Comparison of ENCODE assay signal across 8 mouse cellular contexts in the genomic region with DNA sequence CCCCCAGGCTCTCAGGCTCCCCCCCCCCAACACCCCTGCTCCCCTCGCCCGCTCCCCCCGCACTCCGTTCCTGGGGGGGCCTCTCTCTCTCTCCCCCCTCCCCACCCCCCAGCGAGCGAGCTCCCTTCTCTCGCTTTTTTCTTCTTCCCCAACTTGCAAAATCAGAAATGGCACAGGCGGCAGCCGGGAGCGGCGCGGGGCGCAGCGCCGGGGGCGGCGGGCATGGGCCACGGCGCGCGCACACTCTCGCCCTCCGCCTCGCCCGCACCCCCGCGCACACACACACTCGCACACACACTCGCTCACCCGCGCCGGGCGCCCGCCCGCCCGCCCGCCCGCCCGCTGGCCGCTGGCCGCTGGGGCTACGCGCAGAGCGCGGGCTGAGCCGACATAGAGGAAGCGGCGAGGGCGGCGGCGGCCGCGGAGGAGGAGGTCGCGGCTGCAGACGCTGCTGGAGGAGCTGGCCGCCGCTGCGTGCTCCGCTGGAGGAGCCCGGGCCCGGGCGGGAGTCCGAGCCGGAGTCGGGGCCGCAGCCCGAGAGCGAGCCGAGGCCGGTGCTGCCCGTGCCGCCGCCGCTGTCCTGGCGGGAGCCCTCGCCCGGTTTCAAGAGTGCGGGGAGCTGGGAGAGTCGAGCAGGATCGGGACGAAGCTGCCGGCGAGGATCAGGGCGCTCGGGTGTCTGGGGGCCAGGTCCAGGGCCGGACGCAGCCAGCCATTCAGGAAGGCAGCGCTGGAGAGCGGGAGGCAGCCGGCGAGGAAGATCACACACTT. TPM values are rescaled to one million over a fixed set of nuclear protein-coding genes. Genes with fewer than 3 reads are reported as not detected.
DNase-seq lines count a peak whose midpoint lies in the region; ATAC-seq and TF ChIP-seq lines count a peak whose summit lies in the region.

No protein-coding gene starts in this region.

- ATAC-seq in limb, embryonic 11.5 days (ENCODE audit: insufficient number of reproducible peaks, low FRiP score, low TSS enrichment, low read depth) = peak; percentile 6; the same call in 1 of the 2 replicates
- ATAC-seq in midbrain, embryonic 15.5 days (replicated peaks) = peak; percentile 9

- H3K9me3 ChIP-seq in embryonic facial prominence, embryonic 10.5 days = no peaks in the 10 kb centered on the region
- H3K9me3 ChIP-seq in limb, embryonic 11.5 days (ENCODE audit: control insufficient read depth, low read length) = no peaks in the 10 kb centered on the region
- no peaks in the 10 kb centered on the region for H3K9me3 ChIP-seq in midbrain, embryonic 15.5 days

- peak overlapping the region; percentile 97 for H3K27ac ChIP-seq in layer of hippocampus, adult 2 months
- H3K27ac ChIP-seq in embryonic facial prominence, embryonic 10.5 days (replicated peaks) = peak overlapping the region; percentile 100
- H3K27ac ChIP-seq in limb, embryonic 11.5 days (replicated peaks; ENCODE audit: low read depth, low read length) = peak overlapping the region; percentile 91
- H3K27ac ChIP-seq in midbrain, embryonic 15.5 days = peak overlapping the region; percentile 99

- peak overlapping the region; percentile 90 for H3K9ac ChIP-seq in limb, embryonic 11.5 days (ENCODE audit: low read length)
- H3K9ac ChIP-seq in midbrain, embryonic 15.5 days = peak overlapping the region; percentile 98

- no peak for DNase-seq in layer of hippocampus, adult 2 months (ENCODE audit: low spot score in 2 of 2)
- no peak for DNase-seq in layer of hippocampus, adult 9-11 months
- peak; percentile 60 for DNase-seq in R1 (ENCODE audit: low read depth, low spot score)
- DNase-seq in embryonic facial prominence, embryonic 10.5 days (ENCODE audit: low spot score) = peak; percentile 81
- peak; percentile 64 to 69 for DNase-seq in heart, postnatal 10 days
- DNase-seq in limb, embryonic 11.5 days (ENCODE audit: low spot score) = peak; percentile 79
- DNase-seq in right cerebral cortex, adult 18-20 months = no peak

- TF ChIP-seq CTCF in layer of hippocampus, adult 2 months (conservative IDR thresholded peaks at IDR 0.05) = no peak

- peaks cover 23% of the 10 kb centered on the region for H3K4me1 ChIP-seq in embryonic facial prominence, embryonic 10.5 days
- peaks cover 15% of the 10 kb centered on the region for H3K4me1 ChIP-seq in limb, embryonic 11.5 days (ENCODE audit: control insufficient read depth, insufficient read depth, low read length)
- H3K4me1 ChIP-seq in midbrain, embryonic 15.5 days = peaks cover 11% of the 10 kb centered on the region

- peak overlapping the region; percentile 94 for H3K4me2 ChIP-seq in limb, embryonic 11.5 days (ENCODE audit: low read depth, severe bottlenecking)
- H3K4me2 ChIP-seq in midbrain, embryonic 15.5 days = peak overlapping the region; percentile 86

- peaks cover 15% of the 10 kb centered on the region for H3K27me3 ChIP-seq in embryonic facial prominence, embryonic 10.5 days (replicated peaks; ENCODE audit: low read depth, poor library complexity, severe bottlenecking)
- peaks cover 24% of the 10 kb centered on the region for H3K27me3 ChIP-seq in limb, embryonic 11.5 days (ENCODE audit: control insufficient read depth, insufficient read depth, low read length)
- H3K27me3 ChIP-seq in midbrain, embryonic 15.5 days (replicated peaks) = no peaks in the 10 kb centered on the region

- peak overlapping the region; percentile 85 for H3K4me3 ChIP-seq in layer of hippocampus, adult 2 months
- peak overlapping the region; percentile 90 for H3K4me3 ChIP-seq in embryonic facial prominence, embryonic 10.5 days
- H3K4me3 ChIP-seq in limb, embryonic 11.5 days (ENCODE audit: low read depth, low read length) = peak overlapping the region; percentile 67
- peak overlapping the region; percentile 94 for H3K4me3 ChIP-seq in midbrain, embryonic 15.5 days

- under 1% methylated on average over 91 of the region's 92 CpGs for WGBS in embryonic facial prominence, embryonic 10.5 days
- under 1% methylated on average over 58 of the region's 92 CpGs for WGBS in limb, embryonic 11.5 days
- WGBS in midbrain, embryonic 15.5 days = under 1% methylated on average over 82 of the region's 92 CpGs

- intact Hi-C loops in heart, postnatal 10 days (cut with DNase I) = loop anchor here (2.0 to 10.0 kb wide), 2 partner anchors 18 to 1084 kb away; no protein-coding TSS in a partner anchor

- H3K36me3 ChIP-seq in embryonic facial prominence, embryonic 10.5 days (replicated peaks) = peaks cover 23% of the 10 kb centered on the region
- no peaks in the 10 kb centered on the region for H3K36me3 ChIP-seq in limb, embryonic 11.5 days (ENCODE audit: control insufficient read depth, insufficient read depth, low read length)
- no peaks in the 10 kb centered on the region for H3K36me3 ChIP-seq in midbrain, embryonic 15.5 days (replicated peaks)

RNA-seq across cellular contexts. Expression of gene Nr2f1, which starts 0.5 kb away (rescaled TPM):
- total RNA-seq in layer of hippocampus, adult 2 months (2021) = 10 to 100 TPM; 89.4 to 98.1 TPM
- polyA plus RNA-seq in embryonic facial prominence, embryonic 10.5 days (2016; fragmentation: Nextera tagmentation; extraction: Ambion mirVana) = 54.4 and 58.6 TPM in 2 replicates
- total RNA-seq in heart, postnatal 10 days (2021) = 1 to 10 TPM; 6.2 to 6.7 TPM
- 12.2 and 15.0 TPM in 2 replicates for polyA plus RNA-seq in limb, embryonic 11.5 days (2014; fragmentation: Nextera tagmentation; extraction: Ambion mirVana)
- 58.4 and 61.2 TPM in 2 replicates for polyA plus RNA-seq in midbrain, embryonic 15.5 days (2015; fragmentation: Nextera tagmentation; extraction: Ambion mirVana)

Comparison
In these comparisons a context has a peak if more than half of its experiments do, and no peak if none do; other contexts are left out.
1. DNase-seq: peak in R1 (single experiment), embryonic facial prominence, embryonic 10.5 days (single experiment), heart, postnatal 10 days (2 of 2) and limb, embryonic 11.5 days (single experiment); none in layer of hippocampus, adult 2 months (0 of 2), layer of hippocampus, adult 9-11 months (single experiment) and right cerebral cortex, adult 18-20 months (single experiment).
2. Peak in every context shown above with its lines, with median percentiles within 50 percentile points of each other: H3K27ac ChIP-seq and H3K4me3 ChIP-seq.